Mouse (Mus musculus): ENCODE results near the gene Rab6b.

- TF ChIP-seq POLR2A (IDR thresholded peaks at IDR 0.05; ENCODE audit: borderline replicate concordance, insufficient read depth, low read length) (no peak), CTCF (IDR thresholded peaks at IDR 0.05; ENCODE audit: borderline replicate concordance, insufficient read depth, low read depth, low read length) (no peak)
Measured at GRCm38 (mm10) chr9:103114901-103115300, 3.3 kb downstream of the Rab6b start.
